Mouse (Mus musculus): ENCODE results near the gene Anapc15-ps. TPM values are rescaled to one million over a fixed set of nuclear protein-coding genes. Genes with fewer than 3 reads are reported as not detected.

The Anapc15-ps gene
- under 1 TPM; 0.46 to 0.54 TPM for polyA plus RNA-seq (2012; fragmentation: generic; extraction: Trizol)

GRCm38 (mm10) chr10:95673351-95673750, at the start of gene Anapc15-ps:
Anapc15-ps (minus strand) TSS chr10:95673451.

Other genes with a start within 250 kb of the Anapc15-ps start
- gene Mrpl42, start 171.5 kb downstream of the Anapc15-ps start, polyA plus RNA-seq (2012; fragmentation: generic; extraction: Trizol) = 100 to 1,000 TPM in 1 of 2 experiments, 10 to 100 TPM in 1; 77.3 to 167 TPM
- gene Ube2n, start 158.3 kb downstream of the Anapc15-ps start, polyA plus RNA-seq (2012; fragmentation: generic; extraction: Trizol) = 100 to 1,000 TPM; 116 to 119 TPM
- gene Nudt4, start 109.3 kb downstream of the Anapc15-ps start, polyA plus RNA-seq (2012; fragmentation: generic; extraction: Trizol) = 10 to 100 TPM; 12.2 to 30.3 TPM
- gene Gm33543, start 169.5 kb upstream of the Anapc15-ps start, polyA plus RNA-seq (2012; fragmentation: generic; extraction: Trizol) = under 1 TPM in 1 of 2 experiments, not detected in 1; 0.02 TPM